Mouse (Mus musculus) lung, adult 2 months (tissue): ENCODE measurements around the gene Folh1. TPM values are rescaled to one million over a fixed set of nuclear protein-coding genes. Genes with fewer than 3 reads are reported as not detected.
"Not testable (repeated sequence)": the region's sequence is repeated elsewhere in the genome, so short reads cannot be mapped to it uniquely, and the experiment has no call there.

Experiments
- DNase-seq: peaks from one replicate; pipeline ENCODE4 v3.0.0; 2022
- H3K4me1 ChIP-seq: fragments of 200-500 bp; 2 replicates; pipeline ENCODE4 v1.6.1; 2011; ENCODE audit warnings: low read length; ENCODE audit not compliant: control insufficient read depth, insufficient read depth
- H3K4me3 ChIP-seq: fragments of 200-500 bp; replicated peaks from 2 replicates; pipeline ENCODE3; 2011; ENCODE audit warnings: low read depth, mild to moderate bottlenecking, control low read depth, low read length; ENCODE audit errors: extremely low read depth
- CTCF ChIP-seq: fragments of 200-500 bp; IDR thresholded peaks from 2 replicates; pipeline ENCODE4 v1.5.1; 2011; ENCODE audit warnings: mild to moderate bottlenecking, low read length, control low read depth; ENCODE audit not compliant: insufficient read depth
- POLR2A ChIP-seq: fragments of 200-500 bp; IDR thresholded peaks from 2 replicates; pipeline ENCODE4 v1.6.1; 2011; ENCODE audit warnings: low read depth, mild to moderate bottlenecking, control low read depth, low read length, borderline replicate concordance; ENCODE audit errors: extremely low read depth
- WGBS: fragments of 180-500 bp; shearing (Covaris S2); methylation state at CpG from one replicate; pipeline ENCODE4 v1.1.7; 2018; 5-methylcytosine and 5-hydroxymethylcytosine counted together
- polyA plus RNA-seq: library from polyadenylated mRNA; depleted of rRNA; stranded (reverse); fragments of >200 nt; gene quantifications from 2 replicates; pipeline ENCODE4 v1.2.3, GENCODE M21; 2012; rRNA removed

Gene Folh1
- 0.05 and 0.11 TPM in 2 replicates for polyA plus RNA-seq

- TF ChIP-seq POLR2A = no peak
- no peak within 1 kb of the TSS for H3K4me3 ChIP-seq
- H3K4me1 ChIP-seq = no peaks in the 10 kb centered on the region
- 13% methylated on average over 11 of the region's 11 CpGs for WGBS
- no peak for DNase-seq
These were observed at the start of gene Folh1 for GRCm38 (mm10) chr7:86775617-86776325. TSS of gene Folh1 (minus strand) at chr7:86775943.

DNA sequence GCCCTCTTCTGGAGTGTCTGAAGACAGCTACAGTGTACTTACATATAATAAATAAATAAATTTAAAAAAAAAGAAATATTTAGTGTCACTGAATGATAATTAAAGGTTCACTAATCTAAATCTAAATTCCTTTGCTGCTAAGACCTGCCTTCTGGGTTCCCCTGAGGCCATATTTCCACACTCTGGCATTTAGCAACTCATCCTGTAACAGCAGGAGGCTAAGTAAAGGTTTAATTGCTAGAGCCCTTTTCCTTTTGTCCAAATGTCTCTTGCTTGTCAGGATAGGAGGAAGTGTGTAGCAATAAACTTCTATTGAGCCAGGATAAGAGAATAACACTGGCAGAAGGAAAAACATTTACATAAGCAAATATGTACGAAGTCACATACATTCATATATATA, 40.7 kb upstream of the Folh1 start:
- Histone ChIP-seq H3K4me3 (no peak overlapping the region), H3K4me1 (no peaks in the 10 kb centered on the region)
- WGBS = 67% methylated on average over 1 of the region's 1 CpGs
- DNase-seq = no peak
- TF ChIP-seq POLR2A = no peak
- TF ChIP-seq CTCF = no peak

DNA sequence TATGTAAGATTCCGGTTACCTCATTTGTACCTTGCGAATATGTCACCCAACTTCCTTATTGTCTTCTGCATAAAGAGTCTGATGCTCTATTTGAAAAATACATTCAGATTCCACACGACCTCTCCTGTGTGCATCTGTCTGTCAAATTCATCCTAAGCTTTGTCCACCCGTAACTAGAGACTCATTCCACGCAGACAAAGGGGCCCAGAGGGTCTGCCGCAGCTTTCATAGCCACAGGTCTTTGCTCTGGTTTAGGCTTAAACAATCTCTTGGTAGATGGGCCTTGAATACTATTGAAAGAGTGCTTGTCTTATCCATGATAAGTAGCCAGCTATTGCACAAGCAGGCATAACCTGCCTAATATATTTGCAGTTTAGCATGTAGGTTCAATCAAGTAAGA, 40.0 kb upstream of the Folh1 start:
- WGBS = 81% methylated on average over 6 of the region's 6 CpGs
- H3K4me3 ChIP-seq, H3K4me1 ChIP-seq, DNase-seq: not testable (repeated sequence)

DNA sequence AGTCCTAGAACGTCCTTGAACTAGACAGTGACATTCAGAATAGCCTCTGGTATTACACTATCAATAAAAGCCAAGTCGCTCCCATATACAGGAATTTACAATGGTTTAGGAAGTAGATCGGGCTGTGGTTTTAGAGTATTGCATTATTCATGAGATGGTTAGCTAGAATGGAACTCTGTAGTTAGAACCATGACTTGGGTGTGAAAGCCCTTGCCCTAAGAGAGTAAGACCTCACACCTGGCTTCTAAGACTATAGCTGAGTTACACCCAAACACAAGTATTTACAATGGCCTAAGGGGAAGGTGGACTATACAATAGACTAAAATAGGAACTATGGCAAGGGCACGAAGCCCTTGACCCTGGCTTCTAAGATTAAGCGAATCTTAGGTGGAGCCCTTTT, 39.5 kb upstream of the Folh1 start:
- DNase-seq = not testable (repeated sequence)
- WGBS = 84% methylated on average over 5 of the region's 5 CpGs

DNA sequence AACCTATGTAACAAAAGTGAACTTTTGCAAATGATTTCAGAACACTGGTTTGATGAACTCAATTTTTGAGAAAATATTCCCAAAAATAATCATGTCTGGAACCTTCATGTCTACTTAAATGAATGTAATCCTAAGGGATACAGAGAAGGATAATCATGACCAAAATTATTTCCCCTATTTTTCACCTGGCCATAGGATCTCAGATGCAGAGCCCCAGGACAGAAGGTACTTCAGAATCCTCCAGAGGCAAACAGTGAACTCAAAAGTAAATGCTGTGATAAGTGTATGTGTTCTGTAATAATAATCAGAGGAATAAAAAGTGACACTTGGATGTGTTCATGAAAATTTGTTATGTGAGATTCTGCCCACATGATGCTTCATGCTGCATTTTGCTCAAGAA, 19.0 kb upstream of the Folh1 start, which contains the start of gene Vmn2r77:
Vmn2r77 (plus strand) TSS at position 301 of the 400 bp plus-strand sequence.
- TF ChIP-seq CTCF = no peak
- no peak for TF ChIP-seq POLR2A
- H3K4me1 ChIP-seq = no peaks in the 10 kb centered on the region
- DNase-seq = no peak
- H3K4me3 ChIP-seq = no peak within 1 kb of the TSS

More for the DNA sequence above, 39.5 kb upstream of the Folh1 start:
- H3K4me1 ChIP-seq, H3K4me3 ChIP-seq: not testable (repeated sequence)

DNA sequence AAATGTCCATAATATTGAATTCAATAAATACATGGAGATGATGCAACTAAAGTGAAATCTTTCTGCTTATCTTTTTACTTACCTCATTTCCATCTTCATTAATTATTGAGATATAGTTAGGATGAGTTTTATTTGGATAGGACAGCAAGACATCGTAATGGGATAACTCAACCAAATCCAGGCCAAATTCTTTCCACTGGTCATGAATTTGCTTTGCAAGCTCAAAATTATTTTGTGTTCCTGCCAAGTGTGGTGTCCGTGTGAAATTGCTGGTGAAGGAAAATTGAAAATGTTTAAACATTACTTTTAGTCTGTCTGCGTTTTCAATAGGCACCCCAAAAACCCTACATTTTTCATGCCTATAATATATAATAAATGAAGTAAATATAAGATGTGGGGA, 4.1 kb downstream of the Folh1 start:
- no peak for TF ChIP-seq CTCF
- no peak for DNase-seq

DNA sequence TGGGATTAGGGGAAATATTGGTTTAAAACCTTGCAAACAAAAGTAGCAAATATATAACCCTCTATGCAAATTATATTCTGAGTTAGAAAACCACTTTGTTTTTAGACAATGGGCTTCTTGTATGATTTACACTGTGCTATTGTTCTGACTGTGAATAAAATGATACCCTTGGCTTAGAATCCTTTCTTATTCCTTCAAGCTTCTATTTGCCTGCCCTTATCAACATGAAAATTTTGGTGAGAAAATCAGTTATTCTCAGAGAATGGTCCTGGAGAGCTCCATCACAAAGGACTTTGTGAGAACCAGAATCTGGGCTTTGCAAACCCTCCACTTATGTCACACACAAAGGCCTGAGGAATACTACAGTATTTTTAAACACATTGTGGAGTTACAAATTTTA, 11.1 kb downstream of the Folh1 start:
- Histone ChIP-seq H3K4me3 (no peak overlapping the region), H3K4me1 (no peaks in the 10 kb centered on the region)
- TF ChIP-seq POLR2A (no peak), CTCF (no peak)
- no peak for DNase-seq

More for the DNA sequence above, 4.1 kb downstream of the Folh1 start:
- Histone ChIP-seq H3K4me3 (no peak overlapping the region), H3K4me1 (no peaks in the 10 kb centered on the region)
- 69% methylated on average over 3 of the region's 3 CpGs for WGBS

DNA sequence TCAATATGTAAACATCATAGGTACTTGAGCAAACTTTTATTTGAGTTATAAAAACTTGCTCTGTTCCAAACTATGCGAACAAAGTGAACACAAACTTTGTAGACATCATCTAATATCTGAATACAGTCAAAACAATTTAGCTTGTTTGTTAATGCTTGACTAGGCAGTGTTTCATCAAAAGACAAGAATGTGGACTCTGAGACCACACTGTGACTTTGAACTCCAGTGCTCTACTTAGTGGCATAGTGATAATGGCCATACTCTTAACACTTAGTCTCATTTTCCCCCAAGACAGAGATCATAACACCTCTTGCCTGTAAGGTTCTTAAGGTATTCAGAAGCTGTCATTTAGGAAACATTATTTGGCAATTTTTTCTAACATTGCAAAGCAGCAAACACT, 15.0 kb downstream of the Folh1 start:
- Histone ChIP-seq H3K4me1 (no peaks in the 10 kb centered on the region), H3K4me3 (no peak overlapping the region)
- DNase-seq = no peak
- TF ChIP-seq POLR2A (no peak), CTCF (no peak)
- WGBS = 59% methylated on average over 1 of the region's 1 CpGs

DNA sequence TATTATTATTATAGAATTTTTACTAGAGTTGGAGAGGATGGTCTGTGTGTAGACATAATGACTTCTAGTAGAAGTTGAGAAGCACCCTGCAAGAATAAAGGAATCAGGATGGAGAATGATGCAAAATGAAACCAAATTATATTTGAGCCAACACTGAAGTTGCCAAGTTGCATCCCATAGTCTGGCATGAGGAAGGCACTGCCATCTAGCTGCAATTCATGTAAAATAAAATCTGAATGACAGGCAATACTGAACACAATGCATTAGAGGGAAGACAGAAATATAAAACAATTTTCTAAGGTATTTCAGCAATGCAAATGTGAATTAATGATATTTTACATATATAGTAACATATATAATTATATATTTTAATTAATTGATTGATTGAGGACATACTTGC, 50.7 kb downstream of the Folh1 start:
- TF ChIP-seq CTCF = no peak
- TF ChIP-seq POLR2A = no peak
- no peak for DNase-seq
- Histone ChIP-seq H3K4me3 (no peak overlapping the region), H3K4me1 (no peaks in the 10 kb centered on the region)

DNA sequence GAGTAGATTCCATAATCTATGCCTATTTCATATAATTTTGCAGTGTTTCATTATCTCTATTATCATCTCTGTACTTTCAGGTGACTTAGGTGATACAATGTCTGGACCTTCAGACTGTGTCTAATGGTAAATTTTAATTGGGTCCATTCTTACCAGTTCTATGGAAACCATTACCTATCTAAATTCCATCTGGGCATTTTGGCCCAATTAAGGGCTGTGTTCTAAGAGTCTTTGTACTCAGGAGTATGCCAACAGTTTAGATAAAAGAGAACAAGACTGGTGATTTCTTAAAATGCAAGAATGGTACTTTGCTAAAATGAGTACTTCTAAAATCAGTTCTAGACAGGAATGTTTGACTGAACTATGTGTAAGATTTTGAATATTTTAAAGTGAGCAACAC, 87.7 kb downstream of the Folh1 start, which contains the start of gene Olfr292:
Olfr292 (plus strand) TSS at position 301 of the 400 bp plus-strand sequence.
- no peaks in the 10 kb centered on the region for H3K4me1 ChIP-seq
- no peak within 1 kb of the TSS for H3K4me3 ChIP-seq
- no peak for DNase-seq
- TF ChIP-seq POLR2A = no peak
- no peak for TF ChIP-seq CTCF

Other genes starting within 250 kb of the Folh1 start
- not detected in 2 replicates for gene Olfr295, start 192.1 kb downstream of the Folh1 start, polyA plus RNA-seq
- gene Olfr294, start 159.3 kb downstream of the Folh1 start, polyA plus RNA-seq = not detected in 2 replicates
- gene Olfr293, start 126.9 kb downstream of the Folh1 start, polyA plus RNA-seq = not detected in 2 replicates
- gene Olfr292, start 87.6 kb downstream of the Folh1 start, polyA plus RNA-seq = not detected in 2 replicates
- not detected in 2 replicates for gene Vmn2r77, start 19.1 kb upstream of the Folh1 start, polyA plus RNA-seq
- gene Vmn2r78, start 139.2 kb upstream of the Folh1 start, polyA plus RNA-seq = not detected in 2 replicates
- gene Vmn2r79, start 220.2 kb upstream of the Folh1 start, polyA plus RNA-seq = not detected in 2 replicates